Mouse (Mus musculus) lung, embryonic 14.5 days (tissue): ENCODE data around the gene Cdk17. TPM values are rescaled to one million over a fixed set of nuclear protein-coding genes. Genes with fewer than 3 reads are reported as not detected.
"Not testable (repeated sequence)": the region's sequence is repeated elsewhere in the genome, so short reads cannot be mapped to it uniquely, and the experiment has no call there.

Experiments
- ATAC-seq: fragments of 200-750 bp; cut with Nextera tagmentation; 2 replicates; pipeline ENCODE4 v1.8.0; 2017; ENCODE audit warnings: mild to moderate bottlenecking, moderate TSS enrichment, moderate library complexity; ENCODE audit not compliant: insufficient read depth
- DNase-seq: peaks from one replicate; pipeline ENCODE4 v3.0.0-alpha.2; 2015
- H3K27ac ChIP-seq: fragments of 300-500 bp; sonication (generic); 2 replicates; pipeline ENCODE4 v1.5.1; 2014; ENCODE audit warnings: low read depth, mild to moderate bottlenecking, moderate library complexity
- H3K27me3 ChIP-seq: fragments of 300-500 bp; sonication (generic); 2 replicates; pipeline ENCODE4 v1.6.1; 2014; ENCODE audit warnings: low read length, control low read depth; ENCODE audit not compliant: insufficient read depth
- H3K36me3 ChIP-seq: fragments of 300-500 bp; sonication (generic); 2 replicates; pipeline ENCODE4 v1.6.1; 2014; ENCODE audit warnings: control low read depth; ENCODE audit not compliant: insufficient read depth
- H3K4me1 ChIP-seq: fragments of 300-500 bp; sonication (generic); 2 replicates; pipeline ENCODE4 v1.6.1; 2014; ENCODE audit warnings: antibody characterized with exemption, control low read depth; ENCODE audit not compliant: insufficient read depth
- H3K4me2 ChIP-seq: fragments of 300-500 bp; sonication (generic); 2 replicates; pipeline ENCODE4 v1.6.1; 2014; ENCODE audit warnings: mild to moderate bottlenecking
- H3K4me3 ChIP-seq: fragments of 300-500 bp; sonication (generic); 2 replicates; pipeline ENCODE4 v1.5.1; 2014; ENCODE audit warnings: low read depth, low read length
- H3K9ac ChIP-seq: fragments of 300-500 bp; sonication (generic); 2 replicates; pipeline ENCODE4 v1.6.1; 2014
- H3K9me3 ChIP-seq: fragments of 300-500 bp; sonication (generic); 2 replicates; pipeline ENCODE4 v1.6.1; 2016; ENCODE audit warnings: low read depth, low read length, control low read depth
- CTCF ChIP-seq: IDR thresholded peaks from 2 replicates; pipeline ENCODE4 v1.5.1; 2016; ENCODE audit warnings: antibody characterized with exemption, low read depth
- WGBS: fragments of 180-500 bp; shearing (Covaris S2); extraction: QIAGEN DNeasy Blood & Tissue Kit; methylation state at CpG from one replicate; pipeline ENCODE4 v1.1.7; 2014; 5-methylcytosine and 5-hydroxymethylcytosine counted together
- polyA plus RNA-seq: library from polyadenylated mRNA; unstranded; fragments of >200 nt; fragmentation: Nextera tagmentation; extraction: Ambion mirVana; gene quantifications from 2 replicates; pipeline ENCODE4 v1.2.1, GENCODE M21; 2014

Cdk17 gene
- polyA plus RNA-seq, 1 experiment from 2014 or later: 25.9 TPM

- no peaks in the 10 kb centered on the region for H3K27me3 ChIP-seq
- ATAC-seq (no peak), DNase-seq (no peak)
- H3K4me3 ChIP-seq: no peak overlapping the region
- TF ChIP-seq CTCF: no peak
- H3K4me1 ChIP-seq: 0 out of 2 replicates have a peak, but pooled peaks cover 3% of the 10 kb centered on the region
- H3K9ac ChIP-seq: no peak overlapping the region
- 80% methylated on average over 5 of the region's 5 CpGs for WGBS
- H3K27ac ChIP-seq: no peak overlapping the region
- no peak overlapping the region for H3K4me2 ChIP-seq
- H3K36me3 ChIP-seq: no peaks in the 10 kb centered on the region
- H3K9me3 ChIP-seq: no peaks in the 10 kb centered on the region
Observed at GRCm38 (mm10) chr10:93152698-93153097, 8.0 kb upstream of the Cdk17 start.

DNA sequence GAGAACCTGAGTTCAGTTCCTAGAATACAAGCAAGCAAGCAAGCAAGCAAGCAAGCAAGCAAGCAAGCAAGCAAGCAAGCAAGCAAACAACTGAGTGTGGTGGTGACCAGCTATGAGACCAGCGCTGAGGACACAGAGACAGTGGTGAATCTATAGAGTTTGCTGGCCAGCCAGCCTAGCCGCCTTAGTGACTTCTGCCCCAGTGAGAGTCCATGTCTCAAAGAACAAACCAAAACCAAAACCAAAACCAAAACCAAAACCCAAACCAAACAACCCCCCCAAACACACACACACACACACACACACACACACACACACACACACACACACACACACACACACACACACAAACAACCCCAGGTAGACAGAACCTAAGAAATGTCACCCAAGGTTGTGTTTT is 7.3 kb upstream of the Cdk17 start:
- H3K9ac ChIP-seq, H3K4me2 ChIP-seq, H3K27ac ChIP-seq, ATAC-seq, H3K9me3 ChIP-seq, DNase-seq, H3K4me3 ChIP-seq, H3K4me1 ChIP-seq, H3K36me3 ChIP-seq, H3K27me3 ChIP-seq: not testable (repeated sequence)
- WGBS: 88% methylated on average over 2 of the region's 2 CpGs

DNA sequence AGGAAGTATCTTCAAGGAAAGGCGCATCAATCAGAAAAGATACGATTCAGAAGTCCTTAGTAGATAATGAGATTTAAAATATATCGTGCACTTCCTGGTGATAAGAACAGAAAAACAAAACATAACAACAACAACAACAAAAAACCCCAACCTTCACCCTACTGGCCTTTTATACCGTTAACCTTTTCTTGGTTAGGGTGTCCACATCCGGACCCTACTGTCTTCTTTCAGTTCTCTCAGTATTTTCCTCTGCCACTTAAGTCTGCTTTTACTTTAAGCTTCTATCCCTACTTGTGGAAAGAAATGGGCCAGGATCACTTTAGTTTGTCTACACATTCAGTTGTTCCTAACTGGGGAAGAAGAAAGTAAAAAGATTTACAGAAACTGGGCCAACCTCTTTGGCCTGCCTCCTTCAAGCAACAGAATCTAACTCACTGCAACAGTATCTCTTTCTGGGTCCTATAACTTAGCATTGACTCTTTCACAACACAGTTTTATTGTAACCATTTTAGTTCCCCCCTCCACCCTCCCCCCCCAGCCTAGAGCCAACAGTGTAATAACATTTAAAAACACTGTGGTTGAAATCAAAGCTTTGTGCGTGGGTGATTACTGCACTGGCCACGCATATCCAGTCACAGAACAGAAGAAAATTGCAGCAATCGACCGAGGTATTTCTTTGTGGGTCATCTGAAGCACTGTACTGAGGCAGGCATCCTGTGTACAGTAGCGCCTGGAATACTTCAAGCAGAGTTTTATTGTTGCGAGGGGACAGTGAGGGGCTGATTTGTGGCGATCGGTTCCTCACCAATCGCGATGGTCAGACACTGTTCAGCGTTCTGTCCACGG is 801 bp upstream of the Cdk17 start:
- Histone ChIP-seq H3K9ac (peak overlapping the region; percentile 99), H3K36me3 (no peaks in the 10 kb centered on the region), H3K27me3 (no peaks in the 10 kb centered on the region), H3K9me3 (no peaks in the 10 kb centered on the region), H3K4me1 (0 out of 2 replicates have a peak, but pooled peaks cover 3% of the 10 kb centered on the region), H3K4me3 (peak overlapping the region; percentile 96), H3K27ac (peak overlapping the region; percentile 100), H3K4me2 (peak overlapping the region; percentile 83)
- TF ChIP-seq CTCF: no peak
- ATAC-seq (peak; percentile 70; the same call in 1 of the 2 replicates), DNase-seq (no peak)
- WGBS: 22% methylated on average over 17 of the region's 17 CpGs

GRCm38 (mm10) chr10:93160497-93160806 is 223 bp upstream of the Cdk17 start:
- no peaks in the 10 kb centered on the region for H3K9me3 ChIP-seq

DNA sequence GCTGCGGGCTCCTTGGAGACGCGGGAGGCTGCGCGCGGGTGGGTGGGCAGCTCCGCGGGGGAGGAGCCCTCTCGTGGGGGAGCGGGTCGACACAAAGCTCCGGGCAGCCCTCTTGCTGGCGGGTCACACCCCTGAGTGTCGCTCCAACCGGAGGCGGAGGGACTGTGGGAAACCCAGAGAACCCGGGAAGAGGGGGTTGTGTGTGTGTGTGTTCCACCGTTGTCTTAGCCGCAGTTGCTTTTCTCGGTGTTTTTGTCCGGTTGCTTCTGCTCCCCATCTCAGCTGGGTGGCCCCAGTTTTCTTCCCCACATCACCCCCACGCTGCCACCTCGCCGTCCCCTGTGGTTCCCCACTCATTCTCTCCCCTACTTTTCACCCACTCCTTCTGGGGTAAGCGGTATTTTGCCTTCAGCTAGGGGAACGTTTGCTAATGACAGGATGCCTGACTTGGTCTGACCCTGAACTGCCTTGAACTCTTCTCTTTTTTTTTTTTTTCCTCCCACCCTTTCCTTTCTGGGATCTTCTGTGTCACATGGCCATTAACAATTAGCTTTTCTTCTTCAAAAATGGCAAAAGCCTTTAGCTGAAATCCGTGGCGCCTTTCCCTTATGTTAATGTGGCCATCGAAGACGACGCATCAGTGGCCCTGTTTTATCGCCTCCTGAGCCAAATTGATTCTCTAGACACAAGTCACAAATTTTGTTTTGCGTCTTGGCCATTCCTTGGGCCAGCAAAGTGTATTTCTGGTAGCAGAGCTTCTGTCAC is 1.0 kb downstream of the Cdk17 start:
- WGBS: under 1% methylated on average over 33 of the region's 33 CpGs
- H3K4me1 ChIP-seq: 0 out of 2 replicates have a peak, but pooled peaks cover 6% of the 10 kb centered on the region
- H3K9me3 ChIP-seq: no peaks in the 10 kb centered on the region
- H3K36me3 ChIP-seq: no peaks in the 10 kb centered on the region
- peak; percentile 76 for DNase-seq
- H3K4me2 ChIP-seq: peak overlapping the region; percentile 83
- peak overlapping the region; percentile 100 for H3K27ac ChIP-seq
- peak overlapping the region; percentile 96 for H3K4me3 ChIP-seq
- no peak for TF ChIP-seq CTCF
- H3K27me3 ChIP-seq: no peaks in the 10 kb centered on the region
- ATAC-seq: peak; percentile 52
- H3K9ac ChIP-seq: peak overlapping the region; percentile 99

More at GRCm38 (mm10) chr10:93160497-93160806, 223 bp upstream of the Cdk17 start:
- Histone ChIP-seq H3K4me3 (peak overlapping the region; percentile 96), H3K4me1 (0 out of 2 replicates have a peak, but pooled peaks cover 9% of the 10 kb centered on the region), H3K27me3 (no peaks in the 10 kb centered on the region), H3K36me3 (no peaks in the 10 kb centered on the region), H3K27ac (peak overlapping the region; percentile 100), H3K4me2 (peak overlapping the region; percentile 83), H3K9ac (peak overlapping the region; percentile 99)
- ATAC-seq: peak; percentile 89
- WGBS: 0% methylated on average over 26 of the region's 26 CpGs
- peak; percentile 93 for DNase-seq
- TF ChIP-seq CTCF: peak; percentile 46

GRCm38 (mm10) chr10:93162276-93162971 is 1.7 kb downstream of the Cdk17 start:
- Histone ChIP-seq H3K9ac (peak overlapping the region; percentile 99), H3K9me3 (no peaks in the 10 kb centered on the region), H3K36me3 (no peaks in the 10 kb centered on the region), H3K27me3 (no peaks in the 10 kb centered on the region), H3K4me3 (peak overlapping the region; percentile 96), H3K27ac (peak overlapping the region; percentile 100), H3K4me2 (peak overlapping the region; percentile 83), H3K4me1 (0 out of 2 replicates have a peak, but pooled peaks cover 8% of the 10 kb centered on the region)
- WGBS: 14% methylated on average over 11 of the region's 11 CpGs
- DNase-seq (peak; percentile 40), ATAC-seq (no peak)
- TF ChIP-seq CTCF: no peak
